Mouse (Mus musculus) layer of hippocampus, postnatal 14 days (tissue): Measurements from ENCODE around the gene Cmbl. TPM values are rescaled to one million over a fixed set of nuclear protein-coding genes. Genes with fewer than 3 reads are reported as not detected.

ENCODE experiments used
- DNase-seq, 2 experiments: peaks; one replicate each; pipeline ENCODE4 v3.0.0; 2021 to 2022; ENCODE audit warnings: low spot score in 2 of 2, mixed read lengths in 1 of 2
- total RNA-seq, 2 experiments: library from RNA; stranded (reverse); gene quantifications; 2 replicates each; pipeline ENCODE4 v1.2.3; 2021

Gene Cmbl
- total RNA-seq, 2 experiments from 2014 or later: 12.3 to 16.0 TPM

DNA sequence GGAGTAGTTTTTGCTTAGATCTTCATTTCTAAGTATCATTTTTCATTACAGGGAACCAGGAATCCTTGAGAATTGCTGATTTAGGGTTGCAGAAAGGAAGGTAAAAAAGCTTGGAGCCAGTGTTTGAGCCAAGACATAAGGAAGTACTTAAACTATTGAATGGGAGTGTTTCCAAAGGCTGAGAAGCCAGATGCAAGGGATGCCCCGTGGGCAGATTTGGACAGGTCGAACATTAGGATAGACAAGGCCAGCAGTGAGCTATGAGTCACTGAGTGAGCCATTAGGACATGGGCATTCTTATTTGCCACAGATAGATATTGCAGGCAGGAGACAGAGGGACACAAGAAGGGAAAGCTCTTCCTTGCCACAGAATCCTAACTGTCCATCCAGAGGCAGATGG lies 49.5 kb downstream of the Cmbl start:
- DNase-seq: no peak

GRCm38 (mm10) chr15:31617261-31617660 lies 52.1 kb downstream of the Cmbl start:
- DNase-seq: no peak

DNA sequence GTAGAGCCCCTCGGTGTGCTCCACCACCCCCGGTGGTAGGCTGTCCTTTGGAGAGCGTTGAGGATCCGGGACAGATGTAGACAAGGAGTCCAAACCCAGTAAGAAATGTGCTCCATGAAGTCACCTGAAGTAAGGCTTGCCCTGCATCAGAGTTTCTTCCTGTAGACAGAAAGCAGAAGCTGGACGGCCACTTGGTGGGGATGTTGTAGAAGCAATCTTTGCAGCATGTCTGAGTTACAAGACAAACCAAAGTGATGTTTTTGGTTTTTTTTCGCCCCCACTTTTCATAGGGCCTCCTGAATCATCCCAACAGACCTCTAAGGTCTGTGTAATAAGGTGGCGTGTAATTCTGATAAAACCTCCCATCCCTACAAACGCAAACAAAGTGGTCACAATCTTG lies 54.3 kb downstream of the Cmbl start:
- peak in 1 of 2 experiments; percentile 68 for DNase-seq

DNA sequence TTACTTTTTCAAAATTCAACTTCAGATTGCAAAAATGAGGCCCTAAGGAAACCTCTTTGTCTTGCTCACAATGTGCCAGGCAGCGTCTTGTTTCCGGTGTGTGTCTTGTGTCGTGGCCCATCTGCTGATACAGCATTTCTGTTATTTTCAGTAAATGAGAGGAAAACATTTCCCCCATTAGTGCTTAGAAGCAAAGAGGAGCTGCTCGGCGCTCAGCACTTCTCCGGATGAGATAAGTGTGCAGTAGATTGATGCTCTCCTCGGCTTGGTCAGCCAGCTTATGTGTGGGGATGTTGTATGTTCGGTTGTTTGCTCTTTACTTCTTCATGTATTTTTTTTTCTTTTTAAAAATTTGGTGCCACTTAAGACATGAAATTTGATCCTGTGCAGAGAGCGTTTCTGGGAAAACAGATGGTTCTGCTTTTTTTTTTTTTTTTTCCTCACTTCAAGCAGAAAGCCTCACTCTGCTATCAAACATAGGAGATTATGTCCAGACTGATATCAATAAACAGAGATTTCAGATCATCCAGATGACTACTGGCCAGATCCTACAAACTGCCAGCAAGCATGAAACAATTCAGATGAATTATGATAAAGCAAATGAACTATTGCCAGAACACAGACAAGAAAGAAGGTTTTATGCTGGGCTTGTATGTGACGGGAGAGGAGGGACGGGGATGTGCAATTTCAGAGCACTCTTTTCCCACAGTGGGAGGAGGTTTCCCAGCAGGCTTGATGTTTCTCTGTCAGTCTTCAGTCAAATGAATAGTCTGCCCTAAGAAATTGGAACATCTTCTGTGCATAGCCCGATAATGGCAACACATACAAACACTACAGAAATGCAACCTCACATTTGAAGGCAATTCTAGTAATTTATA lies 62.3 kb downstream of the Cmbl start:
- DNase-seq: no peak

DNA sequence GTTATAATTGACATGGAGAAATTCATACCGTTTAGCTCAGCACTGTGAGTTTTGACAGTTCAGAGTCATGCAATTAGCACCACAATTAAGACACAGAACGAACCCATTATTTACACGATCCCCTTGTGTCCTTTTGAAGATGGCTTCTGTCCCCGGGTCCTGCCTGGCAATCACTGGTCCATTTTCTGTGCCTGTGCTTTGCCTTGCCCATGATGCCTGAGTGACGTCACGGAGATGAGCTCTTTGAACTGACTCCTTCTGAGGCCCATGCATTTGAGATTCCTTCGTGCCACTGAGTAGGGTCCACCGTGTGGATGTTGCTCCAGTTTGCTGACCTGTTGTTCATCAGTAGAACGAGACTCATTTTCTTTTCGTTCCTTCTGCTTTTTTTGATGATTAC lies 63.0 kb downstream of the Cmbl start:
- no peak for DNase-seq

DNA sequence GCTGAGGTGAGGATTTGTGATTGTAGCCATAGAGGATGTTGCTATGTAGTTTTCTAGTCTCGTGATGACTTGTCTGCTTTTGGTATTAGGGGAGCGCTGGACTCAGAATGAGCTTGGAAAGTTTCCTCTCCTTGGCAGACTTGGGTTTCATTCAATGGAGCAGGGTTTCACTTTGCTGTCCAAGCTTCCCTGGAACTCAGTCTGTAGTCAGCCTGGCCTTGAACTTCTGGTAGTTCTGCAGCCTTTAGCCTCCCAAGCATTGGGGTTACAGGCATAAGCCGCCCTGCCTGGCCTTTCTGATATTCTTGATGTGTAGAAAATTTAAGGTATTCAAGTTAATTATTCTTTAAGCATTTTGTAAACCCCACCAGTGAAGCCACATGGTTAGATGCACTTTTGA lies 64.4 kb downstream of the Cmbl start:
- DNase-seq: no peak

DNA sequence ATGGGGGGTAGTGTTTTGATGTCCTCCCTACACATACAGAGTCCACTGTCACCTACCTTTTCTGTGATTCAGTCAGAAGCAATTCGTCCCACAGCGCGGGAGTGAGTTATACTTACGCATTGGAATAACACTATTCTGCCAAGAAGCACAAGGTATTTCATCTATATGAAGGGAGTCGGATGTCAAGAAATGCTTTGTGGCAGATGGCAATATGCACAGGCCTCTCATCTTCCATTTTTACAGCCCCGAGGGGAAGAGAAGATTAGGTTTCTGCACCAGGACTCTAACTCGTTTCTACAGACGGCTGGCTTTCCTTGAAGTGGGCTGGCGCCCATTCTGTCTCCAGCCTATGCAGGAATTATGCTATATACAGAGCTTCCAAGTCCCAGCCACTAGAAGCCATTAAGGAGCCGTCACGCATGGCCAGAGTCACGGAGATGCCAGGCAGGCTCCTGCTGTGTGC lies 66.2 kb downstream of the Cmbl start:
- no peak for DNase-seq

DNA sequence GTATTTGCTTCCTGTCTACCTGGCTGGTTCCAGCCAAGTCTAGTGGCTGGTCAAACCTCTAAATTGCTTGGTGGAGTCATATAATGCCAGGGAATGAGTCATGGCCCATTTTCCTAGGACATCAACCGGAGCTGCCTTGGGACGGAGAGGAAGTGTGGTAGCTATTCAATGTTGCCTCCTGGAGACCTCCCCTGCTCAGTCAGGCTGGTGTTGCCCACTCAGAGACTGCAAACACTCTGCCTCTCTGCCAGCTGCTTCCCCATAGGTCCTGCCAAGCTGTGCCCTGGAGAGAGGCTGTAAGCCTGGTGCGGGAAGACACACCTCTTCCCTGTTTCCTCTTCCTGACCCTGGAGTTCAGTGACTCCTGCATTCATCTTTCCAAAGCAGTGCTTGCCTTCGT lies 67.3 kb downstream of the Cmbl start:
- DNase-seq: no peak

DNA sequence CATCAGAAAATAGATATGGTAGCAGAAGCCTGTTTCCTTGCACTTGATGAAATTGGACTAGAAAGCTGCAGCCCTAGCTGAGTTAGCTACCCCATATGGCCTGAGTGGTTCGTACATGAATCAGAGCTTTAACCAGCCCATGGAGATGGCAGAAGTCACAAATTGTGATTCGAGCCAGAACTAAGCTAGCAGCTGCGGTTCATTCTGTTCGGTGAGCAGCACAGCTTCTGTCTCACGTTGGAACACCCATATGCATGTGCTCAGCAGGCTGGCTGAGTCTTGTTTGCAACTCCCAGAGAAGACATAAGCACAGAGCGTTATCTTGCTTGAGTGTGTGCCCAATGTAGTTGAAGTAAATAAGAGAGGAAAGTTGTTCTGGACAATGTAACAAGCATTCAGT lies 69.4 kb downstream of the Cmbl start:
- DNase-seq: peak; percentile 78 to 94

DNA sequence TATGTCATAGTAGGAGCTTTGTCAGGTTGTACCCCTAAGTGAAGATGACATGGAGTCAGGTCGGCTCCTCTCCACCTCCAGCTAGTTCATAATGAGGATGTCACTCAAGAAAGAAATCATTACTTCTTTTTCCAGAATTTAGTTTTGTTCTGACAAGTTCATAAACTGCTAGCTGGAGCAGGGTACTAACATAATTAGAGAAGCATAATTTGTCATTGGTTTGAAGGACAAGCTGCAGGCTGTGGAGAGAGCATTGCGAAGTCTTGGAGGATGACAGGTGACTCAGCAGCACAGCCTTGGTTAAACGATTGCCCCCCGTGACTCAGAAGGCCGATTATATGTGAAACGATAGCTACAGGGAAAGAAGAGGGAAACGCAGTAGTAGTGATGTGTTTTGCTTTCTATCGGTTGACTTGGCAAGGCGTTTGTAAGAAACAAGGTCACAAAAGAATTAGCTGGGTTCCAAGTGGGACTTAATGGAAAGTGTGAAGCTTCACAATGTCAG lies 71.0 kb downstream of the Cmbl start:
- no peak for DNase-seq

Other genes with a start within 250 kb of the Cmbl start
- gene Ankrd33b, start 197.7 kb upstream of the Cmbl start, total RNA-seq: 10 to 100 TPM; 19.2 to 23.7 TPM
- 1 to 10 TPM in 1 of 2 experiments, not detected in 1; 1.3 TPM for gene Ropn1l, start 111.7 kb upstream of the Cmbl start, total RNA-seq
- gene March6, start 34.3 kb upstream of the Cmbl start, total RNA-seq: 100 to 1,000 TPM; 203 to 213 TPM
- 100 to 1,000 TPM; 223 to 246 TPM for gene Cct5, start 36.4 kb downstream of the Cmbl start, total RNA-seq
- gene Fam173b, start 36.5 kb downstream of the Cmbl start, total RNA-seq: 10 to 100 TPM; 12.9 to 13.5 TPM